Mouse (Mus musculus): ENCODE results near the gene Spint2. TPM values are rescaled to one million over a fixed set of nuclear protein-coding genes. Genes with fewer than 3 reads are reported as not detected.

The Spint2 gene
- polyA plus RNA-seq, 1 experiment from 2014 or later, result 63.4 TPM

DNA sequence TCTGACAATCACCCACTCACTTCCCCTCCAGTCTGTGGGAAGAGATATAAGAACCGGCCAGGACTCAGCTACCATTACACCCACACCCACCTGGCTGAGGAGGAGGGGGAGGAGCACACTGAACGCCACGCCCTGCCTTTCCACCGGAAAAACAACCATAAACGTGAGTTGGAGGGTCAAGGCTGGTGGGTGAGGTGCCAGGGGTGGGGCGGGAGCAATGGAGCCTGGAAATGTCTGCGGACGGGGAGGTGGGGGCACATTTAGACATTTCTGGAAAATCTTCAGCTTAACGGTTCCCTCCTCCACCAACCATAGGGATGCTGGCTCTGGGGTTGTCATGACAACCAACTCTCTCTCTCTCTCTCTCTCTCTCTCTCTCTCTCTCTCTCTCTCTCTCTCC is 31.3 kb upstream of the Spint2 start:
- no peak for DNase-seq (ENCODE audit: low spot score)
- H3K9me3 ChIP-seq, result no peaks in the 10 kb centered on the region
- WGBS, result 43% methylated on average over 9 of the region's 9 CpGs
- no peak overlapping the region for H3K4me3 ChIP-seq
- H3K4me1 ChIP-seq, result peaks cover 54% of the 10 kb centered on the region
- no peak overlapping the region for H3K27ac ChIP-seq
- H3K36me3 ChIP-seq, result no peaks in the 10 kb centered on the region
- peaks cover 61% of the 10 kb centered on the region; the same call in 1 of the 2 replicates for H3K27me3 ChIP-seq (ENCODE audit: insufficient read depth, poor library complexity, severe bottlenecking)

- DNase-seq (ENCODE audit: low spot score), result no peak
- 8% methylated on average over 5 of the region's 5 CpGs for WGBS
- Histone ChIP-seq H3K9me3 (no peaks in the 10 kb centered on the region), H3K27me3 (ENCODE audit: insufficient read depth, poor library complexity, severe bottlenecking) (peaks cover 68% of the 10 kb centered on the region), H3K4me1 (peaks cover 42% of the 10 kb centered on the region), H3K4me3 (peak overlapping the region; percentile 63), H3K36me3 (no peaks in the 10 kb centered on the region), H3K27ac (0 out of 2 replicates have a peak overlapping the region, but pooled peaks have one; percentile 48)
These were observed 28.0 kb upstream of the Spint2 start for GRCm38 (mm10) chr7:29309749-29310148.

- Histone ChIP-seq H3K27me3 (ENCODE audit: insufficient read depth, poor library complexity, severe bottlenecking) (peaks cover 70% of the 10 kb centered on the region), H3K36me3 (no peaks in the 10 kb centered on the region), H3K27ac (peak overlapping the region; percentile 48; the same call in 1 of the 2 replicates), H3K4me1 (peaks cover 46% of the 10 kb centered on the region), H3K4me3 (peak overlapping the region; percentile 63), H3K9me3 (no peaks in the 10 kb centered on the region)
- under 1% methylated on average over 36 of the region's 36 CpGs for WGBS
- DNase-seq (ENCODE audit: low spot score), result no peak
These were observed 27.6 kb upstream of the Spint2 start for GRCm38 (mm10) chr7:29309221-29309721.

GRCm38 (mm10) chr7:29307350-29308104 is 25.8 kb upstream of the Spint2 start:
- peaks cover 49% of the 10 kb centered on the region for H3K4me1 ChIP-seq
- H3K4me3 ChIP-seq, result peak overlapping the region; percentile 79
- H3K36me3 ChIP-seq, result no peaks in the 10 kb centered on the region
- DNase-seq (ENCODE audit: low spot score), result peak; percentile 97
- H3K27me3 ChIP-seq (ENCODE audit: insufficient read depth, poor library complexity, severe bottlenecking), result peaks cover 79% of the 10 kb centered on the region
- H3K9me3 ChIP-seq, result no peaks in the 10 kb centered on the region; the same call in 1 of the 2 replicates
- peak overlapping the region; percentile 78 for H3K27ac ChIP-seq
- 2% methylated on average over 42 of the region's 42 CpGs for WGBS

GRCm38 (mm10) chr7:29306619-29307018 is 24.9 kb upstream of the Spint2 start:
- H3K4me1 ChIP-seq, result peaks cover 49% of the 10 kb centered on the region
- WGBS, result 19% methylated on average over 7 of the region's 7 CpGs

DNA sequence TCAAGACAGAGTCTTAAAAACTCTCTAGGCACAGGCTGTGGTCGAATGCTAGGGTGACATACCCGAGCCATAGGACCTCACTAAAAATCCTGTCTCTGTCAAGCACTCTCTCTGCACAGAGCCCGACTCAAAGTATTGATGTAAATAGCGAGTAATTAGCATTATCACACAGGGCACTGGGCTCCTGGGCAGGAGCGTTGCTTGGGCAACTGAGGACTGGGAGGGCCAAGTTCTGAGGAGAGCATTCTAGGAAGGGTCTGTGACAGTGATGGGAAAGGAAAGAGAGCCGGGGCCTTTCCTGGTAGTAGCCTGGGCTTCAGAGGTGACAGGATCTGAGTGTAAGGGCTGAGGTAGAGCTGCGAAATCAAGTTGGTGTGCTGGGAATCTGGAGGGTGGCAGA is 24.4 kb upstream of the Spint2 start:
- peaks cover 49% of the 10 kb centered on the region for H3K4me1 ChIP-seq
- no peaks in the 10 kb centered on the region for H3K36me3 ChIP-seq
- H3K9me3 ChIP-seq, result no peaks in the 10 kb centered on the region; the same call in 1 of the 2 replicates
- no peak for DNase-seq (ENCODE audit: low spot score)
- 36% methylated on average over 7 of the region's 7 CpGs for WGBS
- H3K27ac ChIP-seq, result no peak overlapping the region
- no peak overlapping the region for H3K4me3 ChIP-seq
- peaks cover 81% of the 10 kb centered on the region for H3K27me3 ChIP-seq (ENCODE audit: insufficient read depth, poor library complexity, severe bottlenecking)

More at GRCm38 (mm10) chr7:29306619-29307018, 24.9 kb upstream of the Spint2 start:
- no peak overlapping the region for H3K27ac ChIP-seq
- H3K4me3 ChIP-seq, result no peak overlapping the region
- no peaks in the 10 kb centered on the region for H3K36me3 ChIP-seq
- H3K27me3 ChIP-seq (ENCODE audit: insufficient read depth, poor library complexity, severe bottlenecking), result peaks cover 84% of the 10 kb centered on the region
- no peak for DNase-seq (ENCODE audit: low spot score)
- H3K9me3 ChIP-seq, result no peaks in the 10 kb centered on the region; the same call in 1 of the 2 replicates

GRCm38 (mm10) chr7:29305263-29305988 is 23.7 kb upstream of the Spint2 start:
- no peaks in the 10 kb centered on the region for H3K36me3 ChIP-seq
- H3K27me3 ChIP-seq (ENCODE audit: insufficient read depth, poor library complexity, severe bottlenecking), result peaks cover 74% of the 10 kb centered on the region
- H3K27ac ChIP-seq, result peak overlapping the region; percentile 59; the same call in 1 of the 2 replicates
- no peak for DNase-seq (ENCODE audit: low spot score)
- H3K4me3 ChIP-seq, result peak overlapping the region; percentile 66
- H3K9me3 ChIP-seq, result no peaks in the 10 kb centered on the region; the same call in 1 of the 2 replicates
- WGBS, result 15% methylated on average over 9 of the region's 9 CpGs
- peaks cover 49% of the 10 kb centered on the region for H3K4me1 ChIP-seq

DNA sequence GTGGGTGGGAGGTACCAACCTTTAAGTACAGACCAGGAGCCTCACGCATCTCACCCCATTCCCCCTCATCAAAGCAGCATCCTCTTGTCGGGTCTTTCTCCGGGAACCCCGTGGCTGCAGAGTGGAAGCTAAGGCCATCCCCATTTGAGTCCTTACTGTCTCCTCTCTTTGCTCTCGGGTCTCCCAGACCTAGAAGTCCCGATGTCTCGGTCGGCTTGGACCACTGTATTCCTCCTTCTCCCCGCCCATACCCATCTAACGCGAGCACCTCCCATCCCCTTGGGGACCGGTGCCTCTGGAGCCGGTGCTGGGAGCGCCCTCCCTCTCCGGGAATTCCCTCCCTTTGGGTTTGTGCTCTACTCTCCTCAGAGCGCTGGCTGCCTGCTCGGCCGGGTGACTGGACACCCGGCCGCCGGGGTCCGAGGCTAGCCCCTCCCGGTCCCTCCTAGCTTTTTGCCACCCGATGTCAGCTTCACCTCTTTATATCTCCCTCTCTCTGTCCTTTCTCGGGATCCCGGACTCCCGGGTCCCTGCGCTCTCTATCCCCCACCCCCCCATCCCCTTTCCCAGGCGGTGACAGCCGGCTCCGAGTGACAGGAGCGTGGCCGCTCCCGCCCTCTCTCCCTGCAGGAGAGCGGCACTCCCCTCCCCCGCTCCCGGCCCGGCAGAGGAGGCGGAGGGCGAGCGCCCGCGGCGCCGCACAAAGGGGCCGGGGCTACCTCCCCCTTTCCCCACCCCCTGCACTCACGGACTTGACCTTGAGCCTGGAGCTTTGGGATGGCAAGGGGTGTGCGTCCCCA is 23.0 kb upstream of the Spint2 start:
- Histone ChIP-seq H3K27ac (peak overlapping the region; percentile 69), H3K27me3 (ENCODE audit: insufficient read depth, poor library complexity, severe bottlenecking) (peaks cover 66% of the 10 kb centered on the region), H3K4me1 (peaks cover 48% of the 10 kb centered on the region)

DNA sequence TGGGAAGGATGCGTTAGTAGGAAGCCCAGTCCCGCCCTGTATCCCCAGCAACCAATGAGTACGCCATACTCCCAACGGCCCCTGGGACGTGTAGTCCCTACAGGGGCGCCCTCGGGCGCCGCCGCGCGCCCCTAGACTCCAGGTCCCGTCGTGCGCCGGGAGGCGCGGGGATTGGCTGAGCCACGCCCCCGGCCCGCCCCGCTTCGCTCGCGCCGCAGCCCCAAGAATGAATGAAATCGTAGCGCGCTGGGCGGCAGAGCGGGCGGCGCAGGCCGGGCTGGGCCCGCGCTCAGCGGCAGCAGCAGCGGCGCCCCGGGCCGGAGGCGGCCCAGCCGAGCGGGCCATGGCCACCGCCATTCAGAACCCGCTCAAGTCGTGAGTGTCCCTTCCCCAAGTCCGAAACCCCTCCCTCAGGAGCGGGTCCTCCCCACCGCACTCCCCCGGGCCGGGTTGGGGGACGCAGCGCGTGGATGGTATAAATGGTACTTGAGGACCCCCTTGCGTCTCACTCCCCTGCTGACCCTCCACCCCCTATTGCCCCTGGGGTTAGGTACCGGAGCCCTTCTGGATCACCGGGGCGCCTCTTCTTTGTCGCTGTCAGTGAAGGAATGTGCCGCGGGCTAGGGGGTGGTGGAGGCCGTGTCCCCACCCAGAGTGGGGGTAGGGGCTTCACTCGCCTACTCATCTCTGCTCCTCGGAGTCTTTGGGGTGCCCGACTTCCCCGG is 22.2 kb upstream of the Spint2 start, which contains the start of gene Dpf1:
Dpf1 (plus strand) TSS at position 214 of the 725 bp plus-strand sequence.
- under 1% methylated on average over 67 of the region's 67 CpGs for WGBS
- peak; percentile 93 for DNase-seq (ENCODE audit: low spot score)
- Histone ChIP-seq H3K27ac (peak within 1 kb of the TSS; percentile 69), H3K4me3 (peak within 1 kb of the TSS; percentile 66), H3K9me3 (no peaks in the 10 kb centered on the region; the same call in 1 of the 2 replicates), H3K4me1 (peaks cover 40% of the 10 kb centered on the region), H3K36me3 (no peaks in the 10 kb centered on the region), H3K27me3 (ENCODE audit: insufficient read depth, poor library complexity, severe bottlenecking) (peaks cover 62% of the 10 kb centered on the region)

More for the DNA sequence above, 23.0 kb upstream of the Spint2 start:
- no peaks in the 10 kb centered on the region; the same call in 1 of the 2 replicates for H3K9me3 ChIP-seq
- no peaks in the 10 kb centered on the region for H3K36me3 ChIP-seq
- under 1% methylated on average over 46 of the region's 48 CpGs for WGBS
- peak overlapping the region; percentile 66 for H3K4me3 ChIP-seq
- no peak for DNase-seq (ENCODE audit: low spot score)

DNA sequence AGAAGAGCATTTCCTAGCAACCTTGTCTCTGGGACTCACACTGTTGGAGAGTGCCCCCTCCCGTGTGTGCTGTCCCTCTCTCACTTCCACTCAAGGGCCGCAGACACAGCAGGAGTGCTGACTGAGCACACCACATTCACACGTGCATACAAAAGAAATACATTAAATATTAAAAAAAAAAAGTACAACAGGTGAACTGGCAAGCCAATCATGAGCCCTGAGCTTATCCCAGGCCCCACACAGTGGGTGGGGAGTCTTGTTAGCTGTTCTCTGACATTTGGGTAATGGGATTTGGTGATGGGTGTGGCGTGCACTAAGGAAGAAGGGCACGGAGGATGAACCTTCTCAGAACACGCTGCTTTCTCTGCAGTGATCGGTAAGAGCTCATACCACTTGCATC is 20.9 kb upstream of the Spint2 start:
- Histone ChIP-seq H3K27ac (no peak overlapping the region), H3K4me3 (no peak overlapping the region), H3K27me3 (ENCODE audit: insufficient read depth, poor library complexity, severe bottlenecking) (peaks cover 56% of the 10 kb centered on the region), H3K36me3 (no peaks in the 10 kb centered on the region), H3K9me3 (no peaks in the 10 kb centered on the region; the same call in 1 of the 2 replicates), H3K4me1 (peaks cover 29% of the 10 kb centered on the region)
- 52% methylated on average over 7 of the region's 7 CpGs for WGBS
- DNase-seq (ENCODE audit: low spot score), result no peak

GRCm38 (mm10) chr7:29301127-29301566 is 19.4 kb upstream of the Spint2 start:
- H3K36me3 ChIP-seq, result no peaks in the 10 kb centered on the region
- DNase-seq (ENCODE audit: low spot score), result no peak
- H3K4me1 ChIP-seq, result peaks cover 22% of the 10 kb centered on the region
- H3K9me3 ChIP-seq, result no peaks in the 10 kb centered on the region; the same call in 1 of the 2 replicates
- 2% methylated on average over 7 of the region's 7 CpGs for WGBS
- peaks cover 51% of the 10 kb centered on the region for H3K27me3 ChIP-seq (ENCODE audit: insufficient read depth, poor library complexity, severe bottlenecking)
- 0 out of 2 replicates have a peak overlapping the region, but pooled peaks have one; percentile 24 for H3K4me3 ChIP-seq
- H3K27ac ChIP-seq, result no peak overlapping the region

All from heart, embryonic 10.5 days (tissue).